Mouse (Mus musculus) heart, postnatal 25 days (tissue): ENCODE data around the gene Olfr463. TPM values are rescaled to one million over a fixed set of nuclear protein-coding genes. Genes with fewer than 3 reads are reported as not detected.

Experiments used
- DNase-seq: peaks from one replicate; pipeline ENCODE4 v3.0.0; 2022; ENCODE audit warnings: low spot score
- intact Hi-C: fragments of 180-260 bp; cut with DNase I; formaldehyde crosslinking; loops from one replicate; pipeline ENCODE4 v1.15.1; 2025
- total RNA-seq, 2 experiments: library from RNA; stranded (reverse); gene quantifications; 2 replicates each; pipeline ENCODE4 v1.2.3; 2021

Gene Olfr463
- total RNA-seq, 2 experiments from 2014 or later = not detected

DNA sequence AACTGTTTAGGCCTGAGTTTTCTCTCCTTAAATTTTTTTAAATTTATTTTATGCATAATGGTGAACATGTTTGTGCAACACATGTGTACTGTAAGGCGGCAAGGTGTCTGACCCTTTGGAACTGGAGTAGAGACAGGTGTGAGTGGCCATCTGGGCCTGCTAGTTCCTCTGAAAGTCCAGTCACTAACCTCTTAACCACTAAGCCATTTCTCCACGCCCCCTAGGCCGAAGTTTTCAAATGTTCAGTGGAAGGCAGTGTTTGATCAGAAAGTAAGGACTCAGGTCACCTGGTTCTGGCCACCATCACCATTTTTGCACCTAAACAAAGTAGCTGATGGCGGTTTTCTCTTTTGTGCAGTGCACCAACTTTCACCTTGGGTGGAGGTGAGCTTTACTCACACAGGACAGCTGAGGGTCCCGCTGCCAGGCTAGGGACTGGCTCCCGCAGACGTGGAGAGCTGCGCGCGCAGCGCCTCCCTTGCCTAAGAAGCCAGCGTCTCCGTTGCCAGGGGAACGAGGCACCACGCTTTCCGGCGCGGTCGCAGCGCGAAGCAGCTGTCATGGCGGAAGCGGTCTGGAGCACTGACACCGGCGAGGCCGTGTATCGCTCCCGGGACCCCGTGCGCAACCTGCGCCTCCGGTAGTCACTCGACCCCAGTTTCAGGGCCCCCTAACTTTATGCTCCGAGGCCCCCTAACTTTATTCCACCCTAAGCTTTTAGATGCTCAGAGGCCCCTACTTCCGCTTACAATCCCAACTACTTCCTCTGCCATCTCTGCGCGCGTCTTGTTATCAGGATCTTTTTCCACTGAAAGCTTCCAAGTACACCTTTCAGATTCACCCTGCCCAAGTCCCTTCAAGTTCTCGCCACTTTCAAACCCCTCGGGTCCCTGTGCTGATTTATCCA lies 44.2 kb downstream of the Olfr463 start, which contains the start of gene Mks1:
Gene Mks1, plus strand, starts transcription at position 526 of the 907 bp plus-strand sequence.
- peak; percentile 72 for DNase-seq
- intact Hi-C loops = no loop called here

- intact Hi-C loops = no loop called here
- no peak for DNase-seq
These were observed 49.3 kb downstream of the Olfr463 start for GRCm38 (mm10) chr11:87847884-87848283.

DNA sequence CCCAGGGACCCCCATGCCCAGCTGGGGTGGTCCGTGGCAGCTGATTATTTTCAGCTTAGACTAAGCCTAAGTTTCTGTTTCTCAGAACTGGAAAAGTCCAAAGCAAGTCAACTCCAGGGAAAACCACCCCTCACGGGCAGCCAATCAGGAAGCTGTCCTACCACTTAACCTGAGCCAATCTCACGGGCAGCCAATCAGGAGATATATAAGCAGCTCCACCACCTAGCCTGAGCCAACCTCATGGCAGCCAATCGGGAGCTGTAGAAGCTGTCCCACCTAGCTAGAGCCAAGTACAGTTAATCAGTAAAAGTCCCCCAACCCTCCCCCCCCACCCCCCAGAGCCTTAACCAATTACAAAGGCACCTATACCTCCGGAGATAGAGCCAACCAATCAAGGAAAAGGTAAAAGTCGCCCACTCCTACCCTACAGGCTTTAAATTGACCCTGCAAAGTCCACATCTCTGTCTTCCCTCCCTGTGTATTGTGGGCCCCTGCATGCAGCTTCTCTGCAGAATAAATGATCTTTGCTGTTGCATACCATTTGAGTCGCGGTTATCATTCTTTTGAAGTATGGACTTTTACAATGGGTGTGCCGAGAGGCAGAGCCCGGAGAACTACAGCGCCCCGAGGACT lies 50.1 kb downstream of the Olfr463 start:
- intact Hi-C loops = no loop called here
- no peak for DNase-seq

Other genes with a start within 250 kb of the Olfr463 start
- gene Rnf43, start 234.7 kb downstream of the Olfr463 start, total RNA-seq = under 1 TPM; 0.20 to 0.21 TPM
- gene Supt4a, start 159.8 kb downstream of the Olfr463 start, total RNA-seq = 10 to 100 TPM; 42.9 to 46.7 TPM
- under 1 TPM; 0.14 to 0.42 TPM for gene Tspoap1, start 136.8 kb downstream of the Olfr463 start, total RNA-seq
- not detected for gene Mpo, start 103.8 kb downstream of the Olfr463 start, total RNA-seq
- gene Lpo, start 69.1 kb downstream of the Olfr463 start, total RNA-seq = not detected
- 1 to 10 TPM; 2.5 to 3.1 TPM for gene Mks1, start 44.2 kb downstream of the Olfr463 start, total RNA-seq
- not detected for gene Epx, start 21.9 kb downstream of the Olfr463 start, total RNA-seq
- gene Olfr462, start 5.1 kb downstream of the Olfr463 start, total RNA-seq = not detected
- gene Olfr464, start 23.6 kb upstream of the Olfr463 start, total RNA-seq = not detected
- gene Dynll2, start 90.1 kb upstream of the Olfr463 start, total RNA-seq = 100 to 1,000 TPM; 350 to 375 TPM
- gene Srsf1, start 150.0 kb upstream of the Olfr463 start, total RNA-seq = 100 to 1,000 TPM in 1 of 2 experiments, 10 to 100 TPM in 1; 95.4 to 116 TPM
- 10 to 100 TPM; 40.7 to 45.3 TPM for gene Vezf1, start 170.9 kb upstream of the Olfr463 start, total RNA-seq
- gene Cuedc1, start 200.7 kb upstream of the Olfr463 start, total RNA-seq = 10 to 100 TPM; 50.4 to 55.1 TPM